Mouse (Mus musculus): ENCODE measurements around the gene Deup1.

- no peak for TF ChIP-seq POLR2A (IDR thresholded peaks at IDR 0.05; ENCODE audit: borderline replicate concordance, control insufficient read depth, low read depth, low read length)
- no peak for TF ChIP-seq CTCF (IDR thresholded peaks at IDR 0.05; ENCODE audit: control insufficient read depth, insufficient read depth, low read length)
Measured at GRCm38 (mm10) chr9:15584209-15584608, 43.5 kb downstream of the Deup1 start.
